Mouse (Mus musculus) limb, embryonic 11.5 days (tissue): ENCODE measurements around the gene Ppcs. TPM values are rescaled to one million over a fixed set of nuclear protein-coding genes. Genes with fewer than 3 reads are reported as not detected.

Experiments used
- ATAC-seq: fragments of 200-750 bp; cut with Nextera tagmentation; 2 replicates; pipeline ENCODE4 v1.8.0; 2017; ENCODE audit warnings: low read depth; ENCODE audit not compliant: insufficient number of reproducible peaks, low FRiP score, low TSS enrichment
- DNase-seq: peaks from one replicate; pipeline ENCODE4 v3.0.0-alpha.2; 2015; ENCODE audit warnings: low spot score
- H3K27ac ChIP-seq: fragments of 300-500 bp; sonication (generic); replicated peaks from 2 replicates; pipeline ENCODE4 v1.5.1; 2014; ENCODE audit warnings: low read depth, mild to moderate bottlenecking, low read length
- H3K27me3 ChIP-seq: fragments of 300-500 bp; sonication (generic); 2 replicates; pipeline ENCODE4 v1.6.1; 2014; ENCODE audit warnings: mild to moderate bottlenecking, low read length, mixed read lengths; ENCODE audit not compliant: control insufficient read depth, insufficient read depth
- H3K36me3 ChIP-seq: fragments of 300-500 bp; sonication (generic); 2 replicates; pipeline ENCODE4 v1.6.1; 2014; ENCODE audit warnings: mild to moderate bottlenecking, low read length, moderate library complexity, mixed read lengths; ENCODE audit not compliant: control insufficient read depth, insufficient read depth
- H3K4me1 ChIP-seq: fragments of 300-500 bp; sonication (generic); 2 replicates; pipeline ENCODE4 v1.6.1; 2014; ENCODE audit warnings: low read length, mixed read lengths; ENCODE audit not compliant: control insufficient read depth, insufficient read depth
- H3K4me2 ChIP-seq: fragments of 300-500 bp; sonication (generic); 2 replicates; pipeline ENCODE4 v1.6.1; 2014; ENCODE audit warnings: low read depth, mild to moderate bottlenecking, moderate library complexity; ENCODE audit not compliant: severe bottlenecking
- H3K4me3 ChIP-seq: fragments of 300-500 bp; sonication (generic); 2 replicates; pipeline ENCODE4 v1.5.1; 2014; ENCODE audit warnings: low read depth, low read length
- H3K9ac ChIP-seq: fragments of 300-500 bp; sonication (generic); 2 replicates; pipeline ENCODE4 v1.6.1; 2014; ENCODE audit warnings: mild to moderate bottlenecking, low read length
- H3K9me3 ChIP-seq: fragments of 300-500 bp; sonication (generic); 2 replicates; pipeline ENCODE4 v1.6.1; 2016; ENCODE audit warnings: low read length; ENCODE audit not compliant: control insufficient read depth
- WGBS: fragments of 180-500 bp; shearing (Covaris S2); extraction: QIAGEN DNeasy Blood & Tissue Kit; methylation state at CpG from one replicate; pipeline ENCODE4 v1.1.7; 2014; 5-methylcytosine and 5-hydroxymethylcytosine counted together
- polyA plus RNA-seq: library from polyadenylated mRNA; unstranded; fragments of >200 nt; fragmentation: Nextera tagmentation; extraction: Ambion mirVana; gene quantifications from 2 replicates; pipeline ENCODE4 v1.2.1, GENCODE M21; 2014

Gene Ppcs
- 35.7 and 38.7 TPM in 2 replicates for polyA plus RNA-seq

DNA sequence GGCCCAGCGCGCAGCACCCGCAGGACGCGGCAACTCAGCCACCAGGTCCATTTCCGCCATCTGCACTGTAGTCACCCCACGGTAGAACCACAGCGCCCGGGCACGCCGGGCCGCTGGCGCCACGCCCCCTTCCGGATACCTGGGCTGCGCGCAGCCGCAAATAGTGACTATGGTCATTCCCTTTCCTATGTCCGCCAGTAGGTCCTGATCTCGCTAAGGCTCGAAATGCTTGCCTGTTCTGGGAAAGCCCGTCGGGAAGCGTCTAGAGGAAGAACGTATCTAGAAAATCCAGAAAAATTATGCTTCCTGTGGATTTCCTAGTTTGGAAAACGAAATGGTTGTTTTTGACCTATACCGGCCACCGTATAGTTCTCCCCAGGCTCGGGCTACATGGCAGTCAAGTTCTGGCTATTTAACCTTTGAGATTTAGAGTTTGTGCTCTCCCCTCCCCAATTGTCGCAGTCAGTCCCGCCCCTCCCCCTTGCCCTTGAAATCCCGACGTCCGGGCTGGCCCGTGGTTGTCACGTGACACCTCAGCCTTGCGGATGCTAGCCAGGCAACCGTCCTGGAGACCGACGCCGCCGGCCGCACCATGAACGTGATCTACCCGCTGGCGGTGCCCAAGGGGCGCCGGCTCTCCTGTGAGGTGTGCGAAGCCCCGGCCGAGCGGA is at the start of gene Ppcs, which contains the start of gene Zmynd12:
TSS of gene Ppcs (minus strand) at position 127 of the 671 bp plus-strand sequence.
TSS of gene Zmynd12 (plus strand) at position 521 of the 671 bp plus-strand sequence.
- Histone ChIP-seq H3K27ac (peak within 1 kb of the TSS; percentile 72), H3K9me3 (no peaks in the 10 kb centered on the region), H3K36me3 (no peaks in the 10 kb centered on the region), H3K9ac (peak within 1 kb of the TSS; percentile 82), H3K4me3 (peak within 1 kb of the TSS; percentile 80), H3K4me2 (peak within 1 kb of the TSS; percentile 88), H3K27me3 (no peaks in the 10 kb centered on the region), H3K4me1 (peaks cover 10% of the 10 kb centered on the region; the same call in 1 of the 2 replicates)
- DNase-seq, result peak; percentile 92
- WGBS, result 1% methylated on average over 52 of the region's 52 CpGs
- ATAC-seq, result peak; percentile 95

DNA sequence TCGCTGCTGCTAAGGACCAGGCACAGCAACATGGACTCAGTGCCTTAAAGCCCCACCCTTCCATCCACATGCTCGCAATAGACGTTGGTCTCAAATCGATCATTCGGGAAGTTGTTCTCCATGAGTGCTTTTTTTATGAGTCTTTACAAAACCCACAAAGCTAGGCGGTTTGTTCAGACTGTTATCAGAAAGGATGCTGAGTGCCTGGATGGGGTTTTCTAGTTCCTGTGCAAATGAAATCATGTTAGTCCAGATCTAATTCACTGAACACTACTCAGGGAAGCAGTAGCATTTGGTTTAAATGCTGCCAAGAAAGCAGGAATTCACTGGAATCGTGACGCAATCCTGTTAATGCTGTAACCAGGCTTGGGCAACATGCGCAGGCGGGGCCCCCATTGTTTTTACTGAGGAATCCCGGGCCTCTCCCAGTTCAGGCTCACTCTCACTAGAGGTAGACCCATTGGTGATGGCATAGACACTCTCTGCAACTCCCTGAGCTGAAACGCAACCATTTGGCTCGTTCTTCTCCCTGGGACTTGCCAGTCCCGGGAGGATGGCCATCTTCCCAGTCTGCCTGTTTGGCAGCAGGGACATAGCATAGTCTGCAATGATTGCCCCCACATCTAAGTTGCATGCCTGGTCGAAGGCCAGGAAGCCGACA is 45.6 kb upstream of the Ppcs start:
- no peak for DNase-seq
- WGBS, result 89% methylated on average over 16 of the region's 16 CpGs
- H3K27ac ChIP-seq, result no peak overlapping the region

DNA sequence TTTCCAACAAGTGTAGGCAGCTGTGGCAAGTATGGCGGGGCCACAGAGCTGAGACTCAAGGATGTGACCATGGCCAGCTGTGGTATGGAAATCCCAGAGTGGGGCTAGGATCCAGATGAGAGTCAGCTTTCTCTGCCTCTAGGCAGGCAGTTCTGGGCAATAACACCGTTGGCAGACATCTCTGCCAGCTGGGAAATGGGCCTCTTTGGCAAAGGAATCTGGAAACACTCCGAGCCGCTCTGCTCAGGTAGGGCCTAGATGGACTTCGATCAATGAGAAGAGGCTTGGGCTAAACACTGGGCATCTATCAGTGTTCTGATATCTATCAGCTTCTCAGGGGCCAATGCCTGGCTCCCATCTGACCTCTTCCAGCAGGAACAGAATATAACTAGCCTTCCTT is 43.6 kb upstream of the Ppcs start:
- ATAC-seq, result no peak
- Histone ChIP-seq H3K9ac (no peak overlapping the region), H3K27me3 (no peaks in the 10 kb centered on the region), H3K4me1 (peaks cover 7% of the 10 kb centered on the region; the same call in 1 of the 2 replicates), H3K4me3 (no peak overlapping the region), H3K27ac (no peak overlapping the region), H3K4me2 (no peak overlapping the region), H3K36me3 (no peaks in the 10 kb centered on the region), H3K9me3 (no peaks in the 10 kb centered on the region)
- DNase-seq, result no peak
- 90% methylated on average over 5 of the region's 5 CpGs for WGBS

More for the DNA sequence above, 45.6 kb upstream of the Ppcs start:
- no peak overlapping the region for H3K9ac ChIP-seq
- no peaks in the 10 kb centered on the region for H3K9me3 ChIP-seq
- no peak overlapping the region for H3K4me3 ChIP-seq
- peaks cover 6% of the 10 kb centered on the region; the same call in 1 of the 2 replicates for H3K4me1 ChIP-seq
- no peak for ATAC-seq
- H3K36me3 ChIP-seq, result no peaks in the 10 kb centered on the region
- H3K27me3 ChIP-seq, result no peaks in the 10 kb centered on the region
- no peak overlapping the region for H3K4me2 ChIP-seq

- Histone ChIP-seq H3K4me1 (peaks cover 7% of the 10 kb centered on the region; the same call in 1 of the 2 replicates), H3K4me2 (no peak overlapping the region), H3K9ac (no peak overlapping the region), H3K27me3 (no peaks in the 10 kb centered on the region), H3K4me3 (no peak overlapping the region), H3K36me3 (no peaks in the 10 kb centered on the region), H3K27ac (no peak overlapping the region), H3K9me3 (no peaks in the 10 kb centered on the region)
- 80% methylated on average over 13 of the region's 13 CpGs for WGBS
- no peak for DNase-seq
- no peak for ATAC-seq
Measured at GRCm38 (mm10) chr4:119463756-119464419, 41.7 kb upstream of the Ppcs start.

DNA sequence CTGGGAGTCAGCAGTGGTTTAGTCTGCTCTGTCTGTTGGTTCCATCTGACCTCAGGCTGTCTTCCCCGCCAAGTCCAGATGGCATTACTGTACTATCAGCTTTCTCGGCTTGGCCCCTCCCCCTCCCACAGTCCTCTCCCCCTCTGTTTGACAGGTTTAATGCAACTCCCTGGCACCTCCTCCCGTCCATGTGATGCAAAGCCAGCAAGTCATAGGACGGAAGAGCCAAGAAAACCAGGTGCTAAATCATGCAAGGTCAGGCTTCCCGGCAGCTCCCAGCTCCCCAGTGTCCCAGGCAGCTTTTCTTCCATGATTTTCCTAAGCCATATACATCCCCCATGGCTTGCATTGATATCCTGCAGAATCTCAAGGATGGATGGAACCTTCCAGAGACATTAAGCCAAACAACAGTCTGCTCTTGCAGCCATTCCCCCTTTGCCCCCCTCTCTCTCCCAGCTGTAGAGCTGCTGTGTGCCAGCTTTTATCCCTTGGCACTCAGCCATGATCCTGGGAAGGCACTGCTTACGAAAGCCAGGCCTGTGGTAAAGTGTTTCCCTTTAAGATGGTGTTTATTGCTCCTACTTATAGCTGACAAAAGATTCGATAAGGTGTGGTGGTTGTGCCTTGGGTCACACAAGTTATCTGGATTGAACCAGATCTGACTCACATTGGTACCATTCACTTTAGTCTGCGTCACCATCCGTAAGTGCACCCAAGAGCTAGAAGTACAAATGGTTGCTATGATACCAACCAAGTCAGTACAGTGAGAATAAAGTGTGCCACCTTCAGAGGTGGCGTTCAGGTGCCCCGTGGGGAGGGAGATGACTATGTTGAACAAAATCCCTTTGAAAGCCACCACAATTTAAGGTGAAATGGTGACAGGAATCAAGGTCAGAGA is 40.9 kb upstream of the Ppcs start:
- Histone ChIP-seq H3K4me1 (peaks cover 7% of the 10 kb centered on the region; the same call in 1 of the 2 replicates), H3K27ac (no peak overlapping the region), H3K36me3 (no peaks in the 10 kb centered on the region), H3K4me3 (no peak overlapping the region), H3K9me3 (no peaks in the 10 kb centered on the region), H3K4me2 (no peak overlapping the region), H3K27me3 (no peaks in the 10 kb centered on the region), H3K9ac (no peak overlapping the region)
- ATAC-seq (no peak), DNase-seq (peak; percentile 51)
- WGBS, result 45% methylated on average over 11 of the region's 11 CpGs

DNA sequence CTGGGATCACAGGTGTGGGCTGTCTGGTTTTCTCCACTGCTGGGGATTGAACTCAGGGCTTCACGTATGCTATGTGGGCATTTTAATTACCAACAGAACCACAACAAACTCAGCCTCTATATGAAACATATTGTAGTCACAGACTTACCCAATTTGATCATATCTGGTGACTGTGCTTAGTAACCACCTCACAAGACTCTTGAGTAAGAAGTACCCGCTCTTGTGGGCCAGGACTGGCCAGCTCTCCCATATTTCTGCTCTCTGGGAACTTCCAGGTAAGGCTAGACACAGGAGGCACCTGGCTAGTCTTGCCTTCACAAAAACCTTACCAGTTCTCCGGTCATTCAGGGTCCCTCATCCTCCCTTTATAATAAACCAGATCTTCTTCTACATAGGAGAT is 40.2 kb upstream of the Ppcs start:
- H3K36me3 ChIP-seq, result no peaks in the 10 kb centered on the region
- H3K9me3 ChIP-seq, result no peaks in the 10 kb centered on the region
- H3K27ac ChIP-seq, result no peak overlapping the region
- no peak overlapping the region for H3K4me2 ChIP-seq
- peaks cover 7% of the 10 kb centered on the region; the same call in 1 of the 2 replicates for H3K4me1 ChIP-seq
- WGBS, result 88% methylated on average over 3 of the region's 3 CpGs
- no peaks in the 10 kb centered on the region for H3K27me3 ChIP-seq
- DNase-seq (no peak), ATAC-seq (no peak)
- H3K9ac ChIP-seq, result no peak overlapping the region
- H3K4me3 ChIP-seq, result no peak overlapping the region

DNA sequence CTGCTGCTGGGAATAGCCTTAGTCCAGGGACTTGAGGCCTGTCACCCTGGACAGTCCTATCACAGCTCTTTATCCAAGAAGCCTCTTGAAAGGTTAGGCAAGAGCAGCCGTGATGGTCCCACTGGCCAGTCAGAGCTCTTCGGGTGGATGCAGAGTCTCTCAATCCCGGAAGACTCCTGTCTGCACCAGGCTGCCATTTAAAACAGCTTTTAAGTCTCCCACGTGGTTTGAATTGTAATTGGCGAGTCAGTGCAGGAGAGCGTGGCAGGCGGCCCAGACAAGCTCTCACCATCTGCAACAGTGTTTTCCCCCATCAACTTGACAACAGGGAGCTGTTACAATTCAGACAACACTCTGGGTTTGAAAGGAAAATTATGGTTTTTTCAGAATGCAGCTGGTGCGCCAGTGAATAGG is 38.5 kb upstream of the Ppcs start:
- peak; percentile 18; the same call in 1 of the 2 replicates for ATAC-seq
- H3K36me3 ChIP-seq, result no peaks in the 10 kb centered on the region
- H3K27ac ChIP-seq, result no peak overlapping the region
- H3K9me3 ChIP-seq, result no peaks in the 10 kb centered on the region
- peaks cover 7% of the 10 kb centered on the region; the same call in 1 of the 2 replicates for H3K4me1 ChIP-seq
- no peak overlapping the region for H3K4me3 ChIP-seq
- no peaks in the 10 kb centered on the region for H3K27me3 ChIP-seq
- 39% methylated on average over 8 of the region's 8 CpGs for WGBS
- no peak overlapping the region for H3K4me2 ChIP-seq
- no peak overlapping the region for H3K9ac ChIP-seq
- no peak for DNase-seq
